Mouse (Mus musculus) MEL (cell line): ENCODE measurements around the gene Stac2. TPM values are rescaled to one million over a fixed set of nuclear protein-coding genes. Genes with fewer than 3 reads are reported as not detected.
A peak's percentile ranks its signal among the peaks of the same experiment; 100 is the strongest.

Experiments
- DNase-seq: peaks from one replicate; pipeline ENCODE4 v3.0.0; 2011; ENCODE audit warnings: low read depth, low spot score
- H3K27ac ChIP-seq: 2 replicates; pipeline ENCODE4 v1.5.1; 2012; ENCODE audit warnings: low read depth, mild to moderate bottlenecking, control low read depth, low read length, moderate library complexity; ENCODE audit not compliant: control insufficient read depth
- H3K27me3 ChIP-seq, 2 experiments: fragments of 150-350 bp in 1 of 2; sonication (generic) in 1 of 2; 2 replicates each; pipeline ENCODE4 v1.6.1; 2012; ENCODE audit warnings: low read length in 2 of 2, mild to moderate bottlenecking in 2 of 2, improper control_type of control experiment in 1 of 2, moderate library complexity in 1 of 2; ENCODE audit not compliant: insufficient read depth in 2 of 2, control insufficient read depth in 1 of 2
- H3K36me3 ChIP-seq, 2 experiments: 2 replicates each; pipeline ENCODE4 v1.6.1; 2012 to 2014; ENCODE audit warnings: low read length in 2 of 2, improper control_type of control experiment in 1 of 2, inconsistent platforms in 1 of 2, mild to moderate bottlenecking in 1 of 2; ENCODE audit not compliant: insufficient read depth in 2 of 2, control insufficient read depth in 1 of 2
- H3K4me1 ChIP-seq, 2 experiments: fragments of 150-350 bp in 1 of 2; sonication (generic) in 1 of 2; 2 replicates each; pipeline ENCODE4 v1.6.1; 2012; ENCODE audit warnings: low read length in 2 of 2, improper control_type of control experiment in 1 of 2, mild to moderate bottlenecking in 1 of 2; ENCODE audit not compliant: insufficient read depth in 2 of 2, control insufficient read depth in 1 of 2
- H3K4me3 ChIP-seq, 2 experiments: fragments of 150-350 bp in 1 of 2; sonication (generic) in 1 of 2; 2 replicates each; pipeline ENCODE4 v1.5.1; 2012; ENCODE audit warnings: low read depth in 2 of 2, low read length in 2 of 2, mild to moderate bottlenecking in 2 of 2, moderate library complexity in 2 of 2, control low read depth in 1 of 2, improper control_type of control experiment in 1 of 2; ENCODE audit not compliant: control insufficient read depth in 1 of 2, insufficient read depth in 1 of 2
- H3K79me2 ChIP-seq: 2 replicates; pipeline ENCODE4 v1.6.1; 2012; ENCODE audit warnings: mild to moderate bottlenecking, low read length, moderate library complexity; ENCODE audit not compliant: control insufficient read depth, poor library complexity, insufficient read depth
- H3K9ac ChIP-seq: 2 replicates; pipeline ENCODE4 v1.6.1; 2012; ENCODE audit warnings: low read depth, mild to moderate bottlenecking, control low read depth, low read length, moderate library complexity; ENCODE audit not compliant: control insufficient read depth, poor library complexity, severe bottlenecking
- H3K9me3 ChIP-seq: fragments of 150-350 bp; sonication (generic); replicated peaks from 2 replicates; pipeline ENCODE4 v1.6.1; 2012; ENCODE audit warnings: mild to moderate bottlenecking, low read length, improper control_type of control experiment, moderate library complexity; ENCODE audit not compliant: insufficient read depth
- ELF1 ChIP-seq: IDR thresholded peaks from 2 replicates; pipeline ENCODE4 v1.6.1; 2014; ENCODE audit warnings: low read depth, mild to moderate bottlenecking, inconsistent platforms, low read length, improper control_type of control experiment, moderate library complexity
- ETS1 ChIP-seq: IDR thresholded peaks from 2 replicates; pipeline ENCODE4 v1.6.1; 2012; ENCODE audit warnings: low read depth, mild to moderate bottlenecking, inconsistent platforms, low read length, improper control_type of control experiment, moderate library complexity
- HCFC1 ChIP-seq: IDR thresholded peaks from 2 replicates; pipeline ENCODE4 v1.6.1; 2012; ENCODE audit warnings: low read depth, mild to moderate bottlenecking, inconsistent platforms, low read length, improper control_type of control experiment, moderate library complexity
- KAT2A ChIP-seq: conservative IDR thresholded peaks from 2 replicates; pipeline ENCODE4 v1.6.1; 2012; ENCODE audit warnings: low read depth, low read length, improper control_type of control experiment, inconsistent platforms
- MAZ ChIP-seq: IDR thresholded peaks from 2 replicates; pipeline ENCODE4 v1.6.1; 2012; ENCODE audit warnings: low read depth, mild to moderate bottlenecking, inconsistent platforms, low read length, improper control_type of control experiment
- MEF2A ChIP-seq: IDR thresholded peaks from 2 replicates; pipeline ENCODE4 v1.6.1; 2014; ENCODE audit warnings: low read depth, mild to moderate bottlenecking, inconsistent platforms, low read length, improper control_type of control experiment; ENCODE audit not compliant: poor library complexity, insufficient replicate concordance, severe bottlenecking; ENCODE audit errors: extremely low read depth
- MXI1 ChIP-seq: IDR thresholded peaks from 2 replicates; pipeline ENCODE4 v1.6.1; 2011; ENCODE audit warnings: mild to moderate bottlenecking, low read depth, low read length, improper control_type of control experiment
- NELFE ChIP-seq: IDR thresholded peaks from 2 replicates; pipeline ENCODE4 v1.6.1; 2011; ENCODE audit warnings: low read depth, low read length, improper control_type of control experiment
- POLR2A ChIP-seq, 2 experiments: IDR thresholded peaks; 2 replicates each; pipeline ENCODE4 v1.6.1; 2011 to 2012; ENCODE audit warnings: low read length in 2 of 2, mild to moderate bottlenecking in 2 of 2, control low read depth in 1 of 2, improper control_type of control experiment in 1 of 2, low read depth in 1 of 2, moderate library complexity in 1 of 2; ENCODE audit not compliant: control insufficient read depth in 1 of 2, insufficient read depth in 1 of 2, poor library complexity in 1 of 2
- RCOR1 ChIP-seq: IDR thresholded peaks from 2 replicates; pipeline ENCODE4 v1.6.1; 2012; ENCODE audit warnings: low read depth, mild to moderate bottlenecking, inconsistent platforms, low read length, improper control_type of control experiment
- SIN3A ChIP-seq: IDR thresholded peaks from 2 replicates; pipeline ENCODE4 v1.6.1; 2012; ENCODE audit warnings: low read length, improper control_type of control experiment, inconsistent platforms
- TCF12 ChIP-seq: IDR thresholded peaks from 2 replicates; pipeline ENCODE4 v1.6.1; 2014; ENCODE audit warnings: low read depth, mild to moderate bottlenecking, inconsistent platforms, low read length, improper control_type of control experiment, moderate library complexity
- USF2 ChIP-seq, 2 experiments: IDR thresholded peaks; 2 replicates each; pipeline ENCODE4 v1.6.1; 2011 to 2012; ENCODE audit warnings: improper control_type of control experiment in 2 of 2, low read length in 2 of 2, borderline replicate concordance in 1 of 2, inconsistent platforms in 1 of 2, low read depth in 1 of 2, mild to moderate bottlenecking in 1 of 2; ENCODE audit not compliant: insufficient read depth in 1 of 2
- ZKSCAN1 ChIP-seq: IDR thresholded peaks from 2 replicates; pipeline ENCODE4 v1.6.1; 2012; ENCODE audit warnings: low read depth, mild to moderate bottlenecking, inconsistent platforms, low read length, improper control_type of control experiment, moderate library complexity
- ZMIZ1 ChIP-seq: IDR thresholded peaks from 2 replicates; pipeline ENCODE4 v1.6.1; 2012; ENCODE audit warnings: low read depth, mild to moderate bottlenecking, inconsistent platforms, low read length, improper control_type of control experiment, moderate library complexity
- polyA plus RNA-seq, 2 experiments: library from polyadenylated mRNA; stranded (reverse) in 1 of 2; unstranded in 1 of 2; fragments of >175 nt in 1 of 2; fragments of >200 nt in 1 of 2; gene quantifications; 2 replicates each; pipeline versions ENCODE4 v1.2.1 to v1.2.4; 2012; ENCODE audit warnings: low replicate concordance in 2 of 2, low read depth in 1 of 2; ENCODE audit not compliant: insufficient read length in 2 of 2, insufficient read depth in 1 of 2, missing spikeins in 1 of 2
- total RNA-seq: library from RNA; depleted of rRNA; stranded (reverse); fragments of 300-350 nt; gene quantifications from 2 replicates; pipeline ENCODE4 v1.2.3, GENCODE M21; 2012

The Stac2 gene
- total and polyA plus RNA-seq, 3 experiments = 0.04 TPM; not detected in 2

- H3K36me3 ChIP-seq = peaks cover under 1 to 8% of the 10 kb centered on the region in 2 experiments
- H3K27me3 ChIP-seq = no peaks in the 10 kb centered on the region
- peaks cover 18% of the 10 kb centered on the region for H3K79me2 ChIP-seq
- H3K27ac ChIP-seq = peak within 1 kb of the TSS; percentile 68
- TF ChIP-seq ZMIZ1 = peak; percentile 3; the same call in 1 of the 2 replicates
- TF ChIP-seq KAT2A = no peak
- TF ChIP-seq ELF1 = peak; percentile 51
- TF ChIP-seq TCF12 = peak; percentile 39; the same call in 1 of the 2 replicates
- peak; percentile 12 for TF ChIP-seq MXI1
- peak; percentile 24; the same call in 1 of the 2 replicates for TF ChIP-seq HCFC1
- peak; percentile 68 for TF ChIP-seq SIN3A
- peak; percentile 35 for TF ChIP-seq NELFE
- TF ChIP-seq ZKSCAN1 = no peak
- TF ChIP-seq ETS1 = no peak
- TF ChIP-seq RCOR1 = 0 out of 2 replicates have a peak, but pooled peaks have one; percentile 10
- peak; percentile 70 for TF ChIP-seq MAZ
- peak; percentile 39 to 74; a peak in 2 of 4 replicates for TF ChIP-seq POLR2A (IDR thresholded peaks at IDR 0.05; ENCODE audit: control insufficient read depth in 1 of 2, insufficient read depth in 1 of 2, low read depth in 1 of 2, low read length in 2 of 2, poor library complexity in 1 of 2)
- TF ChIP-seq, all 39 proteins: peak for 10
- peaks cover 6 to 16% of the 10 kb centered on the region in 2 experiments; a peak in 3 of 4 replicates for H3K4me1 ChIP-seq
- H3K9ac ChIP-seq = peak within 1 kb of the TSS; percentile 68
- no peaks in the 10 kb centered on the region for H3K9me3 ChIP-seq
- DNase-seq = peak; percentile 90
- peak within 1 kb of the TSS; percentile 77 to 91 for H3K4me3 ChIP-seq
These were observed 30.5 kb downstream of the Stac2 start, which contains the start of gene Cacnb1 for GRCm38 (mm10) chr11:98022555-98023371. Gene Cacnb1 (minus strand): TSS chr11:98023034.

- H3K9me3 ChIP-seq = no peaks in the 10 kb centered on the region
- H3K4me3 ChIP-seq = peak overlapping the region; percentile 77 to 91
- peak overlapping the region; percentile 8; the same call in 1 of the 2 replicates for H3K27ac ChIP-seq
- H3K27me3 ChIP-seq = no peaks in the 10 kb centered on the region
- TF ChIP-seq USF2 (IDR thresholded peaks at IDR 0.05; ENCODE audit: borderline replicate concordance in 1 of 2, insufficient read depth in 1 of 2, low read depth in 1 of 2, low read length in 2 of 2) (no peak), NELFE (0 out of 2 replicates have a peak, but pooled peaks have one; percentile 42), MEF2A (no peak)
- peaks cover 6 to 16% of the 10 kb centered on the region in 2 experiments; a peak in 3 of 4 replicates for H3K4me1 ChIP-seq
- DNase-seq = no peak
- peaks cover 12% of the 10 kb centered on the region for H3K79me2 ChIP-seq
- H3K36me3 ChIP-seq = peaks cover 0 to 8% of the 10 kb centered on the region in 2 experiments; a peak in 2 of 4 replicates
- H3K9ac ChIP-seq = peak overlapping the region; percentile 68
These were observed 31.1 kb downstream of the Stac2 start for GRCm38 (mm10) chr11:98022253-98022554.
